Mouse (Mus musculus) hindbrain, embryonic 16.5 days (tissue): ENCODE data around the gene Eml1. TPM values are rescaled to one million over a fixed set of nuclear protein-coding genes. Genes with fewer than 3 reads are reported as not detected.
A peak's percentile ranks its signal among the peaks of the same experiment; 100 is the strongest.

ENCODE experiments used
- ATAC-seq: fragments of 200-750 bp; cut with Nextera tagmentation; 2 replicates; pipeline ENCODE4 v1.8.0; 2017; ENCODE audit warnings: moderate TSS enrichment, moderate library complexity
- H3K27ac ChIP-seq: fragments of 300-500 bp; sonication (generic); 2 replicates; pipeline ENCODE4 v1.5.1; 2014; ENCODE audit warnings: low read depth, mild to moderate bottlenecking, control low read depth, low read length, moderate library complexity
- H3K27me3 ChIP-seq: fragments of 300-500 bp; sonication (generic); replicated peaks from 2 replicates; pipeline ENCODE4 v1.6.1; 2014; ENCODE audit warnings: low read length; ENCODE audit not compliant: control insufficient read depth, insufficient read depth
- H3K36me3 ChIP-seq: fragments of 300-500 bp; sonication (generic); 2 replicates; pipeline ENCODE4 v1.6.1; 2014; ENCODE audit warnings: mild to moderate bottlenecking, low read length, moderate library complexity, mixed read lengths; ENCODE audit not compliant: control insufficient read depth, insufficient read depth
- H3K4me1 ChIP-seq: fragments of 300-500 bp; sonication (generic); 2 replicates; pipeline ENCODE4 v1.6.1; 2014; ENCODE audit warnings: low read depth, low read length; ENCODE audit not compliant: control insufficient read depth, insufficient read depth
- H3K4me2 ChIP-seq: fragments of 300-500 bp; sonication (generic); 2 replicates; pipeline ENCODE4 v1.6.1; 2014; ENCODE audit warnings: mild to moderate bottlenecking, low read length, control low read depth, moderate library complexity
- H3K4me3 ChIP-seq: fragments of 300-500 bp; sonication (generic); 2 replicates; pipeline ENCODE4 v1.5.1; 2014; ENCODE audit warnings: mild to moderate bottlenecking, low read length, control low read depth, moderate library complexity
- H3K9ac ChIP-seq: fragments of 300-500 bp; sonication (generic); 2 replicates; pipeline ENCODE4 v1.6.1; 2014; ENCODE audit warnings: low read depth, mild to moderate bottlenecking, control low read depth, low read length, moderate library complexity
- H3K9me3 ChIP-seq: fragments of 300-500 bp; sonication (generic); 2 replicates; pipeline ENCODE4 v1.6.1; 2014; ENCODE audit warnings: mild to moderate bottlenecking, low read length, moderate library complexity; ENCODE audit not compliant: control insufficient read depth
- WGBS: fragments of 180-500 bp; shearing (Covaris S2); extraction: QIAGEN DNeasy Blood & Tissue Kit; methylation state at CpG from one replicate; pipeline ENCODE4 v1.1.7; 2014; 5-methylcytosine and 5-hydroxymethylcytosine counted together
- polyA plus RNA-seq: library from polyadenylated mRNA; unstranded; fragments of >200 nt; fragmentation: Nextera tagmentation; extraction: Ambion mirVana; gene quantifications from 2 replicates; pipeline ENCODE4 v1.2.1, GENCODE M21; 2015

Gene Eml1
- polyA plus RNA-seq, 1 experiment from 2014 or later = 59.3 TPM

DNA sequence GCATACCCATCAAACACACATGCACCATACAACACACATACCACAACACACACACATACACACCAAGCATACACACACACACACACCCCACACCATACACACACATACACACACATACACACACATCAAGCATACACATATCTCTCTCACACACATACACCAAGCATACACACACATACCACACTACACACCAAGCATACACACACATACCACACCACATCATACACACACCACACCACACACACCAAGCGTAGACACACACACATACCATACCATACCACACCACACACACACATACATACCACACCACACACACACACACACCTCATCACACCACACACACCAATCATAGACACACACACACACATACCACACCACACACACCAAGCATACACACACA, 102.1 kb downstream of the Eml1 start:
- no peak for ATAC-seq
- no peak overlapping the region for H3K4me3 ChIP-seq
- WGBS = 100% methylated on average over 1 of the region's 1 CpGs
- no peak overlapping the region for H3K9ac ChIP-seq
- no peaks in the 10 kb centered on the region for H3K27me3 ChIP-seq
- no peak overlapping the region for H3K27ac ChIP-seq
- no peak overlapping the region for H3K4me2 ChIP-seq
- H3K4me1 ChIP-seq = no peaks in the 10 kb centered on the region
- H3K9me3 ChIP-seq = no peaks in the 10 kb centered on the region
- H3K36me3 ChIP-seq = peaks cover 17% of the 10 kb centered on the region

DNA sequence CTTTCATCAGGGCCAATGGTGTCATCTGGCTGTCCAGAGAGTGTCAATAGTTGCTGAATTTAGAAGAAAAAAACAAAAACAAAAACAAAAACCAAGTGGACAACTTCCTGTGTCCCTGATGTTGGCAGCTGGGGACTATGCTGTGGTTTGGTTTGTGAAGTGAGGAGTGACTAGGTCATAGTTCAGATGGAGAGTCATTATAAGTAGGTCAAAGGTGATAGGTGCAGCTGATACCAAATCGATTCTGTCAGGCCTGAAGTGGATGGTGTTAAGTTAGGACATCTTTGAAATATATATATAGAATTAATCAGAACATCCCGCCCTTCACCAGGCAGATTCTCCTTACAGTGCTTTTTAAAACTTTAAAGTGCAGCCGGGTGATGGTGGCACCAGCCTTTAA, 103.7 kb downstream of the Eml1 start:
- Histone ChIP-seq H3K4me2 (no peak overlapping the region), H3K9ac (no peak overlapping the region), H3K4me1 (no peaks in the 10 kb centered on the region), H3K36me3 (peaks cover 13% of the 10 kb centered on the region), H3K9me3 (no peaks in the 10 kb centered on the region), H3K27me3 (no peaks in the 10 kb centered on the region), H3K4me3 (no peak overlapping the region), H3K27ac (no peak overlapping the region)
- no peak for ATAC-seq
- WGBS = 79% methylated on average over 3 of the region's 3 CpGs

DNA sequence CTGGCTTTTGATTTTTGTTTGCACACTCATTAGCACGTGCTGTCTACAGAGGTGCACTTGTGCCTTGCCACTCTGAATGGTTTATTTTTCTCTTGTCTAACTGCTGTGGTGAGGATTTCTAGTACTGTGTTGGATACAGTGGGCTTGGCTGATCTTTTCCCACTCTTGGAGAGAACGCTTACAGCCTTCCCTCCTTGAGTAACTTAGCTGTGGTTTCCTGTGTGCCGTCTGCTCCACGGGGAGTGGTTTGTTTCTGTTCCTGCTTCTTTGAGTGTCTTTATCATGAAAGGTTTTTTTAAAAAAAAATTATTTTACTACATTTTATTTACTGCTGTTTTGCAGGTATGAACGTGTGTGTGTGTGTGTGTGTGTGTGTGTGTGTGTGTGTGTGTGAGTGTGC, 108.0 kb downstream of the Eml1 start:
- Histone ChIP-seq H3K27me3 (no peaks in the 10 kb centered on the region), H3K9me3 (no peaks in the 10 kb centered on the region), H3K4me2 (no peak overlapping the region), H3K9ac (no peak overlapping the region), H3K27ac (no peak overlapping the region), H3K4me1 (peaks cover 13% of the 10 kb centered on the region), H3K4me3 (no peak overlapping the region), H3K36me3 (peaks cover 3% of the 10 kb centered on the region; the same call in 1 of the 2 replicates)
- 71% methylated on average over 5 of the region's 5 CpGs for WGBS
- ATAC-seq = no peak

DNA sequence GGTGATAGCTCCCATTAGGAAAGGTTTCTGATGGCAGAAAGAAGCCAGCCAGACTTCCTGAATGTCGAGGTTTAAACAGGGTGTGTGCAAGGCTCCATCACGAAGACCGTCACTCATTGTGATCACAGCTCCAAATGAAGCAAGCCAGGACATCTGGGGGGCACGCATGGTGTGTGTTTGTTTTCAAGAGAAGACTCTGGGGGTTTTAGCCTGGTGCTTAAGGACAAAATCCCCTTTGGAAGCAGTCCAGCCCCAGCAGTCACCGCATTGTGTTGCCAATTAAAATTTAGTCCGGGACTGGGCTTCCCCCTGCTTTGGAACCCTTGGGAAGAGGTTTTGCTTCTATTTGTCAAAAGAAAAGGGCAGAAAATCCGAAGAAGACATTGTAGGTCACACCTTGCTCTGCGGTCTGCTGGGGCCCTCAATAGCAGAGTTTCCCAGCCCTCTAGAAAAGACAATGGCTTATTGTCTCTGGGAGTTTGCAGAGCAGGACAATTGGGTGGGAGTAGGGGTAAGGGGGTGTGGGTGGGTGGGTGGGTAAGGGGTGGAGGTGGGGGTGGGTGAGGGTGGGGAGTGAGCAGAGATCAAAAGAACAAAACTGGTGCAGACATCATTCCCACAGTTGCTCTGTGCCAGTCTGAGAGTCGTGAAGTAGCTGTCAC, 110.1 kb downstream of the Eml1 start:
- no peak for ATAC-seq
- no peak overlapping the region for H3K27ac ChIP-seq
- H3K36me3 ChIP-seq = peaks cover 3% of the 10 kb centered on the region; the same call in 1 of the 2 replicates
- H3K9me3 ChIP-seq = no peaks in the 10 kb centered on the region
- no peaks in the 10 kb centered on the region for H3K27me3 ChIP-seq
- no peak overlapping the region for H3K9ac ChIP-seq
- no peak overlapping the region for H3K4me2 ChIP-seq
- H3K4me3 ChIP-seq = no peak overlapping the region
- H3K4me1 ChIP-seq = peaks cover 13% of the 10 kb centered on the region
- 7% methylated on average over 9 of the region's 9 CpGs for WGBS

DNA sequence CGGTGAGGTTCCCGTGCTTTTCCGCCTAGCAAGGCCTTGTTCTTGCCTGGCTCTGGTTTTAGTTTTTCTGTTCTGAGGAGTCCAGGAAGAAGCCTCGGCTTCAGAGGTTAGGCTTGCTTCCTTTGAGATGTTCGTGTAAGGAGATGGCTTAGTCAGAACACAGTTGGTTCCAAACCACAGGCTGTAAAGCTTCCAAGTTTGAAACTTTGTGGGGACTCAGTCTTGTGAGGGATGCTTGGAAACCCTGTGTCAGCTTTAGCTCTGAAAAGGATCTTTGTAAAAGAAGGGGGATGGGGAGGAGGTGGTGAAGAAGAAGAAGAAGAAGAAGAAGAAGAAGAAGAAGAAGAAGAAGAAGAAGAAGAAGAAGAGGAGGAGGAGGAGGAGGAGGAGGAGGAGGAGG, 118.3 kb downstream of the Eml1 start:
- Histone ChIP-seq H3K4me3 (no peak overlapping the region), H3K9me3 (no peaks in the 10 kb centered on the region), H3K27me3 (no peaks in the 10 kb centered on the region), H3K4me2 (no peak overlapping the region), H3K9ac (no peak overlapping the region), H3K36me3 (no peaks in the 10 kb centered on the region), H3K4me1 (peaks cover 8% of the 10 kb centered on the region; the same call in 1 of the 2 replicates), H3K27ac (no peak overlapping the region)
- WGBS = 81% methylated on average over 5 of the region's 5 CpGs
- no peak for ATAC-seq

GRCm38 (mm10) chr12:108489741-108490140, 119.0 kb downstream of the Eml1 start:
- Histone ChIP-seq H3K9ac (no peak overlapping the region), H3K4me3 (no peak overlapping the region), H3K27ac (no peak overlapping the region), H3K27me3 (no peaks in the 10 kb centered on the region), H3K4me2 (no peak overlapping the region), H3K9me3 (no peaks in the 10 kb centered on the region), H3K4me1 (peaks cover 8% of the 10 kb centered on the region; the same call in 1 of the 2 replicates), H3K36me3 (no peaks in the 10 kb centered on the region)
- 20% methylated on average over 2 of the region's 2 CpGs for WGBS
- ATAC-seq = no peak

- Histone ChIP-seq H3K4me1 (peaks cover 8% of the 10 kb centered on the region; the same call in 1 of the 2 replicates), H3K9me3 (no peaks in the 10 kb centered on the region), H3K4me2 (no peak overlapping the region), H3K27me3 (no peaks in the 10 kb centered on the region), H3K27ac (0 out of 2 replicates have a peak overlapping the region, but pooled peaks have one; percentile 17), H3K36me3 (no peaks in the 10 kb centered on the region), H3K4me3 (no peak overlapping the region), H3K9ac (no peak overlapping the region)
- 72% methylated on average over 6 of the region's 6 CpGs for WGBS
- no peak for ATAC-seq
Observed at GRCm38 (mm10) chr12:108490336-108490735, 119.6 kb downstream of the Eml1 start.

GRCm38 (mm10) chr12:108490954-108491353, 120.2 kb downstream of the Eml1 start:
- H3K27me3 ChIP-seq = no peaks in the 10 kb centered on the region
- peaks cover 8% of the 10 kb centered on the region; the same call in 1 of the 2 replicates for H3K4me1 ChIP-seq
- H3K27ac ChIP-seq = no peak overlapping the region
- no peaks in the 10 kb centered on the region for H3K36me3 ChIP-seq
- H3K9me3 ChIP-seq = no peaks in the 10 kb centered on the region
- no peak overlapping the region for H3K9ac ChIP-seq
- H3K4me2 ChIP-seq = no peak overlapping the region
- ATAC-seq = no peak
- WGBS = 55% methylated on average over 7 of the region's 7 CpGs
- H3K4me3 ChIP-seq = no peak overlapping the region

- Histone ChIP-seq H3K4me1 (peaks cover 8% of the 10 kb centered on the region; the same call in 1 of the 2 replicates), H3K27ac (no peak overlapping the region), H3K9me3 (no peaks in the 10 kb centered on the region), H3K4me3 (no peak overlapping the region), H3K9ac (no peak overlapping the region), H3K27me3 (no peaks in the 10 kb centered on the region), H3K36me3 (no peaks in the 10 kb centered on the region), H3K4me2 (no peak overlapping the region)
- ATAC-seq = peak; percentile 49
- WGBS = 25% methylated on average over 4 of the region's 4 CpGs
Observed at GRCm38 (mm10) chr12:108494011-108494541, 123.3 kb downstream of the Eml1 start.
